Mouse (Mus musculus): ENCODE measurements around the gene Nelfe.

Nelfe gene

GRCm38 (mm10) chr17:34899890-34900243, 49.7 kb downstream of the Nelfe start:
- TF ChIP-seq GATA4 (IDR thresholded peaks at IDR 0.05; ENCODE audit: insufficient replicate concordance, low read length), result no peak

DNA sequence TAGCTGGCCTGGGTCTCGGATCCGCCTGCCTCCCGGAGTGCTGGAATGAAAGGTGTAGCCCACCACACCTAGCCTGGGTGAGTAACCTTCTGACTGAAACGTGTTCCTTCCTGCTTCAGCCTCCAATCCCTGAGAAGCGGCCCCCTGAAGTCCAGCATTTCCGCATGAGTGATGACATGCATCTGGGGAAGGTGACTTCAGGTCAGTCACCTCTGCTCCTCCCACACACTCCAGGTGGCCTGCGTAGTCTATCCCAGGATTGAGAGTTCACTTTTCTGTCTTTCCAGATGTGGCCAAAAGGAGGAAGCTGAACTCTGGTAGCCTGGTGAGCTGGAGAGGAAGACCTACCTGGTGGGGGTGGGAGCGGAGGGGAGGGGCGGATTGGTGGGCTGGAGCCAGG, 52.7 kb downstream of the Nelfe start:
- TF ChIP-seq GATA4 (IDR thresholded peaks at IDR 0.05; ENCODE audit: insufficient replicate concordance, low read length), result no peak
